Mouse (Mus musculus): ENCODE results near the gene Irgq.

DNA sequence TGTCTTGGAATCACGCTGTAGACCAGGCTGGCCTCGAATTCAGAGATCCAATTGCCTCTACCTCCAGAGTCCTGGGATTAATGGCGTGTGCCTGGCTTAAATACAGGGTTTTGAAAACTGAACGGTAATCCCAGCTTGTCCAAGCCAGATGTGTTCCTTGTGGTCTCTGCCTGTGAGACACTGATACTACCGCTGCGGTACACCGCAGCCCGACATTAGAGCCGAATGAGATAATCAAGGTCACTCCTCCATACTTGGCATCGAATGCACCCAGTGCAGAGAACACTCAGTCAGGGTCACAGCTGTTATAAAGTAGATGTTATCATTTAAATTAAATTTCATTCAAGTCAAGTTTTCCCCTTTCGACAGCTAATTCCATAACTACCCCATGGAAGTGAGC is 1.6 kb upstream of the Irgq start:
- TF ChIP-seq TBP (conservative IDR thresholded peaks at IDR 0.05; ENCODE audit: low read depth, low read length) (no peak), GABPA (IDR thresholded peaks at IDR 0.05; ENCODE audit: insufficient replicate concordance, low read depth, low read length) (no peak), CHD2 (IDR thresholded peaks at IDR 0.05; ENCODE audit: low read length) (no peak), USF1 (IDR thresholded peaks at IDR 0.05; ENCODE audit: low read depth, low read length) (no peak), CTCF (conservative IDR thresholded peaks at IDR 0.05 in 1 of 2, IDR thresholded peaks at IDR 0.05 in 1 of 2; ENCODE audit: low read depth in 2 of 2, low read length in 2 of 2) (no peak), ZC3H11A (IDR thresholded peaks at IDR 0.05; ENCODE audit: low read depth, low read length) (no peak), KAT2A (IDR thresholded peaks at IDR 0.05; ENCODE audit: insufficient replicate concordance, low read length) (no peak), CHD1 (IDR thresholded peaks at IDR 0.05; ENCODE audit: low read depth, low read length) (no peak), BHLHE40 (IDR thresholded peaks at IDR 0.05; ENCODE audit: low read depth, low read length) (no peak), EP300 (IDR thresholded peaks at IDR 0.05; ENCODE audit: low read length) (no peak), ETS1 (conservative IDR thresholded peaks at IDR 0.05; ENCODE audit: low read depth, low read length) (no peak), ELF1 (IDR thresholded peaks at IDR 0.05; ENCODE audit: low read depth, low read length) (no peak), POLR2A (IDR thresholded peaks at IDR 0.05; ENCODE audit: low read depth, low read length) (no peak), E2F4 (IDR thresholded peaks at IDR 0.05; ENCODE audit: insufficient replicate concordance, low read depth, low read length) (no peak)

Data from CH12.LX (cell line).